Mouse (Mus musculus): ENCODE results near the gene Serpina3m. TPM values are rescaled to one million over a fixed set of nuclear protein-coding genes. Genes with fewer than 3 reads are reported as not detected.
"Not testable (repeated sequence)": the region's sequence is repeated elsewhere in the genome, so short reads cannot be mapped to it uniquely, and the experiment has no call there.

Gene Serpina3m
- polyA plus RNA-seq, 1 experiment: 0.18 TPM

DNA sequence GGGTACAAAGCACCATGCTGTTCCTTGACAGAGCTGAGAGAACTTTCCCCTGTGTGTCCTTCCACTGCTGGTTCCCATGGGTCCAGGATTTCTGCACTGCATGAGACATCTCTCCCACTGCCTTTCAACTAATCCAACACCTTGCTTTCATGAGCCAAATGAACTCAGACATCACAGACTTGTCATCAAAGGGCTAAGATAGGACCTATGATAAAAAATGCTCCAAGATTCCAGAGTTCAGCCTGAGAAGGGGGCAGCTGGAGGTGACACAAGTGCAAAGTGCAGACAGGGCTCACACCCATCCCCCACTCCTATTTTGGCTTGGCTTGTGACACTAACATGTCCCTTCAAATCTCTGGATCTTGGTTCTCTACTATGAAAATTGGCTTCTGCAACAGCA, 50.2 kb downstream of the Serpina3m start:
- DNase-seq: no peak
- no peaks in the 10 kb centered on the region for H3K27me3 ChIP-seq (ENCODE audit: control insufficient read depth, insufficient read depth, low read length)
- H3K4me3 ChIP-seq (ENCODE audit: control insufficient read depth, insufficient read depth, low read length): no peak overlapping the region
- H3K27ac ChIP-seq (ENCODE audit: control insufficient read depth, insufficient read depth, low read length): no peak overlapping the region
- no peaks in the 10 kb centered on the region for H3K4me1 ChIP-seq (replicated peaks; ENCODE audit: control insufficient read depth, insufficient read depth, low read length)
- no peaks in the 10 kb centered on the region for H3K36me3 ChIP-seq (ENCODE audit: control insufficient read depth, insufficient read depth, low read length)
- TF ChIP-seq CTCF (IDR thresholded peaks at IDR 0.05; ENCODE audit: borderline replicate concordance, control insufficient read depth, extremely low read depth, insufficient read depth, low read length, poor library complexity): no peak
- no peak for TF ChIP-seq POLR2A (IDR thresholded peaks at IDR 0.05; ENCODE audit: control insufficient read depth, extremely low read depth, insufficient read depth, low read length, poor library complexity)

DNA sequence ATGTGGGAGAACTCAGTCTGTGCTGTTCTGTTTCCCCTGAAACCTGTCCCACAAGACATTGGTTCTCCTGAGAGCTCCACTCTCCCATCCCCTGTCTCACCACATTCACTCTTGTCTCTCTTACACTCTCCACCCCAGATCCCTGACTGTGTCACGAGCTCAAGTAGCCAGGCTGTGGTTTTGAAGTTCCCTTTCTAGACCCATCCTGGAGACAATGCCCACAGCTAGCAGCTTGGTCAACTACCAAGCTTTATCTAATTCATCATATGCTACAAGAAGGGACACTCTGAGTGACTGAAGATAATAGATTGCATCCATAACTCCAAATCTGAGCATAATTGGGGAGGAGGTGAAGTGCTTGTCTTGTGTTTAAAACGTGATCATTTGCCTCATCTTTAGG, 52.8 kb downstream of the Serpina3m start:
- H3K4me3 ChIP-seq (ENCODE audit: control insufficient read depth, insufficient read depth, low read length); H3K4me1 ChIP-seq (replicated peaks; ENCODE audit: control insufficient read depth, insufficient read depth, low read length); H3K27ac ChIP-seq (ENCODE audit: control insufficient read depth, insufficient read depth, low read length); DNase-seq; H3K36me3 ChIP-seq (ENCODE audit: control insufficient read depth, insufficient read depth, low read length); H3K27me3 ChIP-seq (ENCODE audit: control insufficient read depth, insufficient read depth, low read length): not testable (repeated sequence)
- WGBS: 37% methylated on average over 2 of the region's 2 CpGs

DNA sequence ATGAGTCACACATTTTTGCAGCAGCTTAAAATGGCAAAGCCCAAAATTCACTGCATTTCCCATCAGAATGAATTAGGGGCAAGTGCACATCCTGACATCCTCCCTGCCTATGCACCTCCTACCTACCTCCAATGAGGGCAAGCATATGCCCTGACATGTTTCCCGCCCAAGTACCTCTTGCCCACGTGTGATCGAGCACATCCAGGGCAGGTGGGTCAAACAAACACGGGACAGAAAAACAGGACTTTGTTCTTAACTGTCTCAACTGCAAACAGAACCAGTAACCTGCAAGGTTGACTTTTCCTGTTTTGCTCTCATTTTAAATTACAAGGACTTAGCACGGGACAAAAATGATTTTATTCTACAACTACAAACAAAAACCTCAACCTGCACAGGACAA, 65.7 kb downstream of the Serpina3m start:
- WGBS: 88% methylated on average over 5 of the region's 5 CpGs
- Histone ChIP-seq H3K27ac (ENCODE audit: control insufficient read depth, insufficient read depth, low read length) (no peak overlapping the region), H3K36me3 (ENCODE audit: control insufficient read depth, insufficient read depth, low read length) (no peaks in the 10 kb centered on the region), H3K4me3 (ENCODE audit: control insufficient read depth, insufficient read depth, low read length) (no peak overlapping the region), H3K27me3 (ENCODE audit: control insufficient read depth, insufficient read depth, low read length) (no peaks in the 10 kb centered on the region), H3K4me1 (replicated peaks; ENCODE audit: control insufficient read depth, insufficient read depth, low read length) (no peaks in the 10 kb centered on the region)
- no peak for DNase-seq
- TF ChIP-seq POLR2A (IDR thresholded peaks at IDR 0.05; ENCODE audit: control insufficient read depth, extremely low read depth, insufficient read depth, low read length, poor library complexity) (no peak), CTCF (IDR thresholded peaks at IDR 0.05; ENCODE audit: borderline replicate concordance, control insufficient read depth, extremely low read depth, insufficient read depth, low read length, poor library complexity) (no peak)

DNA sequence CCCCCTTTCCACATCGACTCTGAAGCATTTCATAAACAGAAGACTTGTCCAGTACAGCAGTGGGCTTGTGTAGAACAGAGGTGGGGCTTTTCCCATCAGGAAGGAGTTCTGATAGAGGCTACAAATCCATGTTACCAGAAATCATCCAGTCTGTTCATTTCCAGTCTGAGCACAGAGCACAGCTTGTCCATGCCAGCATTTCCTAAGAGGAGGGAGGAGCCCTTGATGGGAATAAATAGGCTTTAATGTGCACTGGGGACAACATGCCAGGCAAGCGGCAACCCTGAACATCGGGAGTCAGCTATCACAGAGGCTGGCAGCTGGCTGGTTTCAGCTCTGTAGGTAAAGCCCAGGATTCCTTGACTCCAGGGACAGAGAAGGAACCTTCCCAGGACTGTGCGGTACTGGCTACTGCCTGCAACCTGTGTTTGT, 68.2 kb downstream of the Serpina3m start, which contains the start of gene Serpina3n:
TSS of gene Serpina3n (plus strand) at position 276 of the 432 bp plus-strand sequence.
- H3K36me3 ChIP-seq (ENCODE audit: control insufficient read depth, insufficient read depth, low read length): no peaks in the 10 kb centered on the region
- H3K4me3 ChIP-seq (ENCODE audit: control insufficient read depth, insufficient read depth, low read length): no peak within 1 kb of the TSS
- DNase-seq: no peak
- WGBS: 75% methylated on average over 4 of the region's 4 CpGs
- H3K27ac ChIP-seq (ENCODE audit: control insufficient read depth, insufficient read depth, low read length): no peak within 1 kb of the TSS
- H3K27me3 ChIP-seq (ENCODE audit: control insufficient read depth, insufficient read depth, low read length): no peaks in the 10 kb centered on the region
- H3K4me1 ChIP-seq (replicated peaks; ENCODE audit: control insufficient read depth, insufficient read depth, low read length): no peaks in the 10 kb centered on the region
- TF ChIP-seq CTCF (IDR thresholded peaks at IDR 0.05; ENCODE audit: borderline replicate concordance, control insufficient read depth, extremely low read depth, insufficient read depth, low read length, poor library complexity) (no peak), POLR2A (IDR thresholded peaks at IDR 0.05; ENCODE audit: control insufficient read depth, extremely low read depth, insufficient read depth, low read length, poor library complexity) (no peak)

DNA sequence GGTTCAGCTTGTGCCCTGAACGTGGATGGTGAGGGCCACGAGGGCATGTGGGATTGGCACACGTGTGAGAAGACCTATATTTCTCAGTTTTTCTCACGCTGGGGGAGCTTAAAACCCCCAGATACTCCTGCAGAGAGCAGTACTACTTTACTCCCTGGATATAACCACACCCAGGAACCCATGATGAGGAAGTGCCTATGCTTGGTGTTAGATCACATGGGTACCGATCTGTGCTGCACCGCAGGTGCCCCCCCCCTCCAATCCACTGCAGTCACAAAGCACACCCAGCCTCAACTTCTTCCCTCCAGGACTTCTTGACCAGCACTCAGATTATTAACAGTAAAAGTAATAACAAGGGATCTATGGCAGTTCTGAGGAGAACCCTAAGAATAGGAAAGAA, 74.2 kb downstream of the Serpina3m start:
- Histone ChIP-seq H3K4me3 (ENCODE audit: control insufficient read depth, insufficient read depth, low read length) (no peak overlapping the region), H3K27ac (ENCODE audit: control insufficient read depth, insufficient read depth, low read length) (no peak overlapping the region), H3K4me1 (replicated peaks; ENCODE audit: control insufficient read depth, insufficient read depth, low read length) (no peaks in the 10 kb centered on the region), H3K36me3 (ENCODE audit: control insufficient read depth, insufficient read depth, low read length) (no peaks in the 10 kb centered on the region), H3K27me3 (ENCODE audit: control insufficient read depth, insufficient read depth, low read length) (no peaks in the 10 kb centered on the region)
- DNase-seq: no peak
- 15% methylated on average over 6 of the region's 6 CpGs for WGBS
- TF ChIP-seq CTCF (IDR thresholded peaks at IDR 0.05; ENCODE audit: borderline replicate concordance, control insufficient read depth, extremely low read depth, insufficient read depth, low read length, poor library complexity) (no peak), POLR2A (IDR thresholded peaks at IDR 0.05; ENCODE audit: control insufficient read depth, extremely low read depth, insufficient read depth, low read length, poor library complexity) (no peak)

DNA sequence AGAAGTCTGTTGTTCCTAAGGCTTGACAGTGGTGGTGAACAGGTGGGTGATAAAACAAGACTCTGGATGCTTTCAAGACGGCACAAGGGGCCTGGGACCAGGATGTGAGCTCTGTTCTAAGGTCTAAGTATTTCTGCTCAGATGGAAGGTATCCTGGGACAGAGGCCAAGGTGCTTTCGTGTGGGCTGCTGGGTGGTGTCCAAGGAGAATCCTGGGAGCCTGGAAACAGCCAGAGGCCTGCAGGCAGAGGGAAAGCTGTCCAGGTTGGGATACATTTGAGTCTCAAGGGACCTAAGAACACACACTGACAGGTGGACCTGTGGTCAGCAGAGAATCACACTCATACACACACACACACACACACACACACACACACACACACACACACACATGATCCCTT, 76.3 kb downstream of the Serpina3m start:
- H3K4me1 ChIP-seq (replicated peaks; ENCODE audit: control insufficient read depth, insufficient read depth, low read length): no peaks in the 10 kb centered on the region
- 81% methylated on average over 2 of the region's 2 CpGs for WGBS
- DNase-seq: no peak
- H3K36me3 ChIP-seq (ENCODE audit: control insufficient read depth, insufficient read depth, low read length): no peaks in the 10 kb centered on the region
- TF ChIP-seq POLR2A (IDR thresholded peaks at IDR 0.05; ENCODE audit: control insufficient read depth, extremely low read depth, insufficient read depth, low read length, poor library complexity) (no peak), CTCF (IDR thresholded peaks at IDR 0.05; ENCODE audit: borderline replicate concordance, control insufficient read depth, extremely low read depth, insufficient read depth, low read length, poor library complexity) (no peak)
- no peak overlapping the region for H3K4me3 ChIP-seq (ENCODE audit: control insufficient read depth, insufficient read depth, low read length)
- no peaks in the 10 kb centered on the region for H3K27me3 ChIP-seq (ENCODE audit: control insufficient read depth, insufficient read depth, low read length)
- no peak overlapping the region for H3K27ac ChIP-seq (ENCODE audit: control insufficient read depth, insufficient read depth, low read length)

DNA sequence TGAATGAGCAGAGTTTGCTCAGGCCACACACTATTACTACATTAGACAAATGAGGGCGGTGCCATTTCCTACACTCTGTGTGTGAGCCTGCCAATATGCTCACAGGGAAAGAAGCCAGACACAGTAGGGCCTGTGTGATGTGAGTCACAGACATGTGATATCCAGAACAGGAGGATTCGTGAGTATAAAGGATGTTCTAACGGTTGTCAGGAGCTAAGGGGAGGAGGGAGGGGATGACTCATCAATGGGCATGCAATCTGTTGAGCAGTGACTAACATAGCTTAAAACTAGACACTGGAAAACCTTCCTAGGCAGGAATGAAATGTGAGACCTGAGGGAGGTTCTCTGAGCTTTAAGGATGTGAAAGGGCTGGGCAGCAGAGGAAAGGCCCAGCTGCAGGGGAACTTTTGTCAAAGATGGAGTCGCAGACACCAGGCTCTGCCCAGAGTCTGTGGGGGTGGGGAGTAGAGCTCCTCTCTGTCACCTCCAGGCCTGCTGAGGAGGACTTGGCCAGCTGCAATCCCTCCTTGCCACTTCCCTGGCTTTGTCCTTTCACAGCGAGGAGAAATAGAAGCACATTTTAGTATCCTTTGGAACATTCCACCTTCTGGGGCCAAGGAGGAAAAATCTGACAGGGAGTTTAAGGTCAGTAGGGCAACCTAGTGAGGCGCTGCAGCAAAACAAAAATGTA, 77.5 kb downstream of the Serpina3m start:
- Histone ChIP-seq H3K4me3 (ENCODE audit: control insufficient read depth, insufficient read depth, low read length) (no peak overlapping the region), H3K27me3 (ENCODE audit: control insufficient read depth, insufficient read depth, low read length) (no peaks in the 10 kb centered on the region), H3K4me1 (replicated peaks; ENCODE audit: control insufficient read depth, insufficient read depth, low read length) (no peaks in the 10 kb centered on the region), H3K36me3 (ENCODE audit: control insufficient read depth, insufficient read depth, low read length) (no peaks in the 10 kb centered on the region), H3K27ac (ENCODE audit: control insufficient read depth, insufficient read depth, low read length) (no peak overlapping the region)
- DNase-seq: no peak
- TF ChIP-seq CTCF (IDR thresholded peaks at IDR 0.05; ENCODE audit: borderline replicate concordance, control insufficient read depth, extremely low read depth, insufficient read depth, low read length, poor library complexity): no peak
- no peak for TF ChIP-seq POLR2A (IDR thresholded peaks at IDR 0.05; ENCODE audit: control insufficient read depth, extremely low read depth, insufficient read depth, low read length, poor library complexity)
- 70% methylated on average over 6 of the region's 6 CpGs for WGBS

Data from thymus, adult 2 months (tissue).